Mouse (Mus musculus) CD8-positive naive resting alpha-beta T cell, adult 2 months (primary cell): ENCODE data around the gene Tcirg1.

Experiments
- DNase-seq, 2 experiments: peaks; one replicate each; pipeline ENCODE4 v3.0.0; 2022; ENCODE audit warnings: low read depth in 2 of 2, low spot score in 2 of 2

Tcirg1 gene

GRCm38 (mm10) chr19:3928779-3929178 is 21.8 kb upstream of the Tcirg1 start:
- DNase-seq: no peak

GRCm38 (mm10) chr19:3927989-3928388 is 21.1 kb upstream of the Tcirg1 start:
- DNase-seq: no peak

GRCm38 (mm10) chr19:3926685-3927084 is 19.8 kb upstream of the Tcirg1 start:
- DNase-seq: no peak

GRCm38 (mm10) chr19:3926279-3926678 is 19.3 kb upstream of the Tcirg1 start:
- DNase-seq: no peak

- DNase-seq: no peak
Observed at GRCm38 (mm10) chr19:3925859-3926258, 18.9 kb upstream of the Tcirg1 start.

GRCm38 (mm10) chr19:3924868-3925267 is 17.9 kb upstream of the Tcirg1 start:
- DNase-seq: no peak

- DNase-seq: no peak
Observed at GRCm38 (mm10) chr19:3924190-3924589, 17.3 kb upstream of the Tcirg1 start.

GRCm38 (mm10) chr19:3923586-3923985 is 16.7 kb upstream of the Tcirg1 start:
- DNase-seq: no peak

- DNase-seq: no peak
Observed at GRCm38 (mm10) chr19:3922661-3923371, 15.9 kb upstream of the Tcirg1 start.

- no peak for DNase-seq
Observed at GRCm38 (mm10) chr19:3919928-3920327, 13.0 kb upstream of the Tcirg1 start.

GRCm38 (mm10) chr19:3916727-3917126 is 9.8 kb upstream of the Tcirg1 start:
- DNase-seq: no peak

- DNase-seq: no peak
Observed at GRCm38 (mm10) chr19:3914535-3914934, 7.6 kb upstream of the Tcirg1 start.

- no peak for DNase-seq
Observed at GRCm38 (mm10) chr19:3913692-3914091, 6.8 kb upstream of the Tcirg1 start.

- DNase-seq: peak; percentile 87 to 92
Observed at GRCm38 (mm10) chr19:3912337-3913204, 5.6 kb upstream of the Tcirg1 start, which contains the start of gene Ndufs8. TSS of gene Ndufs8 (minus strand) at chr19:3912774.

GRCm38 (mm10) chr19:3910206-3910605 is 3.3 kb upstream of the Tcirg1 start:
- no peak for DNase-seq

- DNase-seq: no peak
Observed at GRCm38 (mm10) chr19:3907876-3908660, 1.1 kb upstream of the Tcirg1 start.

GRCm38 (mm10) chr19:3906326-3906725 is 607 bp downstream of the Tcirg1 start:
- peak in 1 of 2 experiments; percentile 14 for DNase-seq

- DNase-seq: no peak
Observed at GRCm38 (mm10) chr19:3905261-3905969, 1.5 kb downstream of the Tcirg1 start.

- DNase-seq: no peak
Observed at GRCm38 (mm10) chr19:3904363-3904675, 2.6 kb downstream of the Tcirg1 start.

GRCm38 (mm10) chr19:3903648-3904362 is 3.1 kb downstream of the Tcirg1 start:
- DNase-seq: no peak
